Mouse (Mus musculus) brain, embryonic 14.5 days (tissue): ENCODE measurements at regions not wholly inside any gene's neighbourhood (a gene's known extent, or its start where the extent isn't known, plus 50 kb on each side); places are given as distances from the start of the nearest gene placed in this dataset.

Experiments used
- DNase-seq: peaks from one replicate; pipeline ENCODE4 v3.0.0-alpha.2; 2011; ENCODE audit warnings: low read depth
- CTCF ChIP-seq: fragments of 200-500 bp; IDR thresholded peaks from 2 replicates; pipeline ENCODE4 v1.5.1; 2012; ENCODE audit warnings: inconsistent platforms, mild to moderate bottlenecking, moderate library complexity, borderline replicate concordance; ENCODE audit not compliant: insufficient read depth, insufficient read length; ENCODE audit errors: extremely low read depth
- POLR2A ChIP-seq: fragments of 200-500 bp; IDR thresholded peaks from 2 replicates; pipeline ENCODE4 v1.6.1; 2012; ENCODE audit warnings: mild to moderate bottlenecking, inconsistent platforms, borderline replicate concordance; ENCODE audit not compliant: poor library complexity, insufficient read depth, insufficient read length, severe bottlenecking; ENCODE audit errors: extremely low read depth

- no peak for DNase-seq
- TF ChIP-seq POLR2A (no peak), CTCF (no peak)
These were observed 118.0 kb upstream of the Ralgapa2 start for GRCm38 (mm10) chr2:146630179-146630578.

- DNase-seq, result no peak
- TF ChIP-seq CTCF (no peak), POLR2A (no peak)
These were observed 119.0 kb upstream of the Ralgapa2 start for GRCm38 (mm10) chr2:146631098-146631497.

GRCm38 (mm10) chr2:146633329-146634070 lies 121.4 kb upstream of the Ralgapa2 start:
- peak; percentile 91 for DNase-seq
- TF ChIP-seq POLR2A (no peak), CTCF (peak; percentile 85)

GRCm38 (mm10) chr2:146637573-146637972 lies 125.4 kb upstream of the Ralgapa2 start:
- peak; percentile 39; the same call in 1 of the 2 replicates for TF ChIP-seq CTCF
- no peak for TF ChIP-seq POLR2A
- DNase-seq, result peak; percentile 46

- DNase-seq, result peak; percentile 90
- TF ChIP-seq CTCF (no peak), POLR2A (no peak)
These were observed 134.3 kb upstream of the Ralgapa2 start for GRCm38 (mm10) chr2:146646237-146646972.

- no peak for DNase-seq
- no peak for TF ChIP-seq CTCF
- TF ChIP-seq POLR2A, result no peak
These were observed 134.8 kb upstream of the Ralgapa2 start for GRCm38 (mm10) chr2:146646973-146647282.

- no peak for DNase-seq
- TF ChIP-seq POLR2A (no peak), CTCF (no peak)
These were observed 149.2 kb upstream of the Ralgapa2 start for GRCm38 (mm10) chr2:146661346-146661745.

GRCm38 (mm10) chr2:146672761-146673160 lies 160.6 kb upstream of the Ralgapa2 start:
- no peak for DNase-seq
- no peak for TF ChIP-seq POLR2A
- no peak for TF ChIP-seq CTCF

- DNase-seq, result no peak
- TF ChIP-seq POLR2A (no peak), CTCF (no peak)
These were observed 169.8 kb upstream of the Ralgapa2 start for GRCm38 (mm10) chr2:146681979-146682378.

- peak; percentile 72 for DNase-seq
These were observed 169.7 kb upstream of the Kiz start for GRCm38 (mm10) chr2:146685854-146686507.

GRCm38 (mm10) chr2:146688544-146688943 lies 167.1 kb upstream of the Kiz start:
- DNase-seq, result no peak
- TF ChIP-seq POLR2A (no peak), CTCF (no peak)

More at GRCm38 (mm10) chr2:146685854-146686507, 169.7 kb upstream of the Kiz start:
- no peak for TF ChIP-seq CTCF
- no peak for TF ChIP-seq POLR2A
